Mouse (Mus musculus): ENCODE results near the gene Prr9. TPM values are rescaled to one million over a fixed set of nuclear protein-coding genes. Genes with fewer than 3 reads are reported as not detected.
A peak's percentile ranks its signal among the peaks of the same experiment; 100 is the strongest.

Prr9 gene
- total RNA-seq, 2 experiments from 2014 or later: not detected

DNA sequence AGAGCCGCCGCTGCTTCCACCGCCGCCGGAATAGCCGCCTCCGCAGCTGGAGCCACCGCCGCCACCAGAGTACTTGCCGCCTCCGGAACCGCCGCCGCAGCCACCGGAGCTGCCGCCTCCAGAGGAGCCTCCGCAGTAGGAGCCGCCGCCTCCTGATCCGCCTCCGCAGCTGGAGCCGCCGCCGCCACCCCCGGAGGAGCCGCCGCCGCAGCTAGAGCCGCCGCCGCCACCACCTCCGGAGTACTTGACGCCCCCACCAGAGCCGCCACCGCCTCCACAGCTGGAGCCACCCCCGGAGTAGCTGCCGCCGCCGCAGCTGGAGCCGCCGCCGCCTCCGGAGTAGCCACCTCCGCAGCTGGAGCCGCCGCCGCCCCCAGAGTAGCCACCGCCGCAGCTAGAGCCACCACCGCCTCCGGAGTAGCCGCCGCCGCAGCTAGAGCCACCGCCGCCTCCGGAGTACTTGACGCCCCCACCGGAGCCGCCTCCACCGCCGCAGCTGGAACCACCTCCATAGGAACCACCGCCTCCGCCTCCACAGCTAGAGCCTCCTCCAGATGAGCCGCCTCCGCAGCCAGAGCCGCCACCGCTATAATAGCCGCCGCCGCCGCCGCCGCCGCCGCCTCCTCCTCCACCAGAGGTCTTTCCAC lies 42.3 kb downstream of the Prr9 start:
- no peak for DNase-seq
- H3K4me3 ChIP-seq: peak overlapping the region; percentile 84
- no peak for TF ChIP-seq CTCF (IDR thresholded peaks at IDR 0.05)
- intact Hi-C loops (cut with DNase I): no loop called here
- no peak overlapping the region for H3K27ac ChIP-seq

DNA sequence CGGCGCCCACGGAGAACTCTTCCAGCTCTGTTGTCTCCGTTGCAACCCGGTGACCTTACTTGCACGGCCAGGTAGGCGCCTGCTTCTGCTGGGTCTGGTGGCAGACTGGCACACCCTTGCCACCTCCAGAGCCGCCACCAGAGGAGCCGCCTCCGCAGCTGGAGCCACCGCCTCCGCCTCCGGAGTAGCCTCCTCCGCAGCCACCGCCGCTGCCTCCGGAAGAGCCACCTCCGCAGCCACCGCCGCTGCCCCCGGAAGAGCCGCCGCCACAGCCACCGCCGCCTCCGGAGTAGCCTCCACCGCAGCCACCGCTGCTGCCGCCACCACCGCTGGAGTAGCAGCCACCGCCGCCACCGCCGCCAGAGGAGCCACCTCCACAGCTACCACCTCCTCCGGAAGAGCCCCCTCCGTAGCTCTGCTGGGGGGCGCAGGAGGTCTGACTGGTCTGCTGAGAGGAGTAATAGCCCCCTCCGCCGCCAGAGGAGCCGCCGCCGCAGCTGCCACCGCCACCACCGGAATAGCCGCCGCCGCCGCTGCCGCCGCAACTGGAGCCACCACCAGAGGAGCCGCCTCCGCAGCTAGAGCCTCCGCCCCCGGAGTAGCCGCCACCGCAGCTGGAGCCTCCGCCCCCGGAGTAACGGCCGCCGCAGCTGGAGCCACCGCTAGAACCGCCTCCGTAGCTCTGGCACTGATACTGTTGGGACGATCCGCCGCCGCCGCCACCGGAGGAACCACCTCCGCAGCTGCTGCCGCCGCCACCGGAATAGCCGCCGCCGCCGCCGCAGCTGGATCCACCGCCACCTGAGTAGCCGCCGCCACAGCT lies 43.1 kb downstream of the Prr9 start:
- peak; percentile 13 for TF ChIP-seq CTCF (IDR thresholded peaks at IDR 0.05)
- peak; percentile 79 for DNase-seq
- intact Hi-C loops (cut with DNase I): no loop called here
- peak overlapping the region; percentile 84 for H3K4me3 ChIP-seq
- H3K27ac ChIP-seq: no peak overlapping the region

Other genes starting within 250 kb of the Prr9 start
- gene Pglyrp3, start 109.4 kb downstream of the Prr9 start, total RNA-seq (2021): not detected
- gene Lor, start 40.8 kb downstream of the Prr9 start, total RNA-seq (2021): not detected
- not detected for gene Lelp1, start 18.8 kb upstream of the Prr9 start, total RNA-seq (2021)
- not detected for gene Sprr2a1, start 91.9 kb upstream of the Prr9 start, total RNA-seq (2021)
- gene Sprr2a2, start 92.0 kb upstream of the Prr9 start, total RNA-seq (2021): not detected
- not detected for gene Sprr2a3, start 161.5 kb upstream of the Prr9 start, total RNA-seq (2021)
- not detected for gene Sprr2b, start 192.7 kb upstream of the Prr9 start, total RNA-seq (2021)
- gene Sprr2d, start 215.2 kb upstream of the Prr9 start, total RNA-seq (2021): not detected
- gene Sprr2e, start 228.2 kb upstream of the Prr9 start, total RNA-seq (2021): not detected
- not detected for gene Sprr2f, start 241.2 kb upstream of the Prr9 start, total RNA-seq (2021)